Mouse (Mus musculus) forebrain, embryonic 11.5 days (tissue): Measurements from ENCODE around the gene Gm45837. TPM values are rescaled to one million over a fixed set of nuclear protein-coding genes. Genes with fewer than 3 reads are reported as not detected.

Source experiments
- ATAC-seq: fragments of 200-750 bp; cut with Nextera tagmentation; replicated peaks from 2 replicates; pipeline ENCODE4 v1.8.0; 2017; ENCODE audit warnings: moderate TSS enrichment; ENCODE audit not compliant: low FRiP score
- DNase-seq: peaks from one replicate; pipeline ENCODE4 v3.0.0-alpha.2; 2017; ENCODE audit warnings: low spot score
- H3K27ac ChIP-seq: fragments of 300-500 bp; sonication (generic); 2 replicates; pipeline ENCODE4 v1.5.1; 2014; ENCODE audit warnings: low read depth, low read length
- H3K27me3 ChIP-seq: fragments of 300-500 bp; sonication (generic); 2 replicates; pipeline ENCODE4 v1.6.1; 2014; ENCODE audit warnings: mild to moderate bottlenecking, low read length, mixed read lengths; ENCODE audit not compliant: control insufficient read depth, insufficient read depth
- H3K36me3 ChIP-seq: fragments of 300-500 bp; sonication (generic); 2 replicates; pipeline ENCODE4 v1.6.1; 2014; ENCODE audit warnings: mild to moderate bottlenecking, low read length, moderate library complexity, mixed read lengths; ENCODE audit not compliant: control insufficient read depth, insufficient read depth
- H3K4me1 ChIP-seq: fragments of 300-500 bp; sonication (generic); replicated peaks from 2 replicates; pipeline ENCODE4 v1.6.1; 2014; ENCODE audit warnings: low read length, mixed read lengths; ENCODE audit not compliant: control insufficient read depth, insufficient read depth
- H3K4me2 ChIP-seq: fragments of 300-500 bp; sonication (generic); 2 replicates; pipeline ENCODE4 v1.6.1; 2014; ENCODE audit warnings: low read depth, mild to moderate bottlenecking, low read length, moderate library complexity, mixed read lengths; ENCODE audit not compliant: severe bottlenecking
- H3K4me3 ChIP-seq: fragments of 300-500 bp; sonication (generic); 2 replicates; pipeline ENCODE4 v1.5.1; 2014; ENCODE audit warnings: low read depth, low read length
- H3K9ac ChIP-seq: fragments of 300-500 bp; sonication (generic); 2 replicates; pipeline ENCODE4 v1.6.1; 2014; ENCODE audit warnings: low read length
- H3K9me3 ChIP-seq: fragments of 300-500 bp; sonication (generic); 2 replicates; pipeline ENCODE4 v1.6.1; 2016; ENCODE audit warnings: low read length, mixed read lengths; ENCODE audit not compliant: control insufficient read depth
- WGBS: fragments of 180-500 bp; shearing (Covaris S2); extraction: QIAGEN DNeasy Blood & Tissue Kit; methylation state at CpG from one replicate; pipeline ENCODE4 v1.1.7; 2014; 5-methylcytosine and 5-hydroxymethylcytosine counted together
- polyA plus RNA-seq: library from polyadenylated mRNA; unstranded; fragments of >200 nt; fragmentation: Nextera tagmentation; extraction: Ambion mirVana; gene quantifications from 2 replicates; pipeline ENCODE4 v1.2.1, GENCODE M21; 2014

Gene Gm45837
- polyA plus RNA-seq, 1 experiment from 2014 or later: not detected

DNA sequence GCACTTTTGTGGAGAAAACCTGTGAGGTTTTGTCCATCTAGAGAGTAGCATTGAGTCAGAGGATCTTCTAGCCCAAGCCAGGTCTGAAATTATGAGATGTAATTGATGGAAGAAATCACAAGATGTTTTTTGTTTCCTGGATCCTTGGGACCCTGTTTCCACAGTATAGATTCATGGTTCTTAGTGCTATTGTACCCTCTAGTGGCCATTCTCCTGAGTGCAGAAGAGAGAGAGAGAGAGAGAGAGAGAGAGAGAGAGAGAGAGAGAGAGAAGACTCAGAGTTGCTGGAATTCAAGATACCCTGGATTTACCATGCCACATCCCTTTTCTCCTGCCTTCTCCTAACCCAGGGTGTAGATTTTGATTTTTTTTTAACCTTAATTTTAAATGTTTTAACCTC is 36.5 kb upstream of the Gm45837 start:
- Histone ChIP-seq H3K9ac (no peak overlapping the region), H3K9me3 (no peaks in the 10 kb centered on the region), H3K4me1 (peaks cover 9% of the 10 kb centered on the region; the same call in 1 of the 2 replicates), H3K36me3 (no peaks in the 10 kb centered on the region), H3K4me3 (no peak overlapping the region), H3K27me3 (no peaks in the 10 kb centered on the region), H3K4me2 (no peak overlapping the region), H3K27ac (no peak overlapping the region)
- ATAC-seq (peak; percentile 51; the same call in 1 of the 2 replicates), DNase-seq (no peak)

DNA sequence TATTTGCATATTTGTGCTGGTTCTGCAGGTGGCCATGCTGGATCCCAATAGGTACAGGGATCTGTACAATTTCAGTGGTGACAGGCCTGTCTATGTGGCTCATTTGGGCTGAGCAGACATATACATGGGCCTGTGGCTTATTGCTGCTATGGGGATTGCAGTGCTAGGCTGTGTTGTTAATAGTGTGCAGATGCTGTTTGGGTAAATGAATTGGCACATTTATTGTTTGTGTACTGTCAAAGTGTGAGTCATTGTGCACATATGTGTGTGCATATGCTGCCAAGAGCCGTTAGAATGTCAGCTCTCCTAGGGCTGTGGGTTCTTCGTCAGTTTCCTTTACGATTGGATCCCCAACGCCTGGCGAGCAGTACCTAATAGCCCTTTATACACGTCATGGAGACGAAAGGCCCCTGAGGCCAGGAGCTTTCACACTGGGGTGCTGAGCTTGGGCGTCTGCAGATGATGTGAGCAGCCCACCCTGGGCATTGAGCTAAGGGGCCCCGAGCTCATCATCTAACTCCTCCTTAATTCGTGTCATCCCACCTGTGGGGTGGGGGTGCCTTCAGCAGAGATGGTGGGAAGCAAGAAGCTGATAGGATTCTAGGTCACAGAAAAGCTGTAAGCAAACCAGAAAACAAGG is 33.9 kb upstream of the Gm45837 start:
- no peaks in the 10 kb centered on the region for H3K36me3 ChIP-seq
- ATAC-seq: no peak

DNA sequence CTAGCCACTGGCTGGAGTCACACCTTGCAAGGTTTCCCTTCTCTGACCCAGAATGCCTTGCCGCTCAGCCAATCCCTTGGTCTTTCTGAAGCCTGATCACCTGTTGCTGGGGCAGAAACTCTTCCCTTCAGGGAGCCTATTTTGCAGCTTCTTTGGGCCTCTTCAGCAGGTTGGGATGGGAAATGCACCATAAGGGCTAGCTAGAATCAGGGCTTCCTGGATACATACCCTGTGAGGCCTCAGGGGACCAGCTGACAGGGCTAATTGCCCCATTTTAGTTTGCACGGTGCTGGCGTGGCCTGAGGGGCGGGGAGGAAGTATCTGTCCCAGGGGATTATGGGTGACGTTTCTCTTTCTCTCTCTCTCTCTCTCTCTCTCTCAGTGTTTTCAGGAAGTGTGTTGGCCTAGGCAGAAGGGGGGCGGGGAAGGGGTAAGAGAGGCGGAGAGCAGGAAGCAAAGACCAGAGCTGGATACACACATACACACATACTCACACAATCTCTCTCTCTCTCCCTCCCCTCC is 32.9 kb upstream of the Gm45837 start:
- Histone ChIP-seq H3K9ac (peak overlapping the region; percentile 20; the same call in 1 of the 2 replicates), H3K27me3 (no peaks in the 10 kb centered on the region), H3K4me2 (peak overlapping the region; percentile 29; the same call in 1 of the 2 replicates), H3K9me3 (no peaks in the 10 kb centered on the region), H3K4me1 (peaks cover 12% of the 10 kb centered on the region; the same call in 1 of the 2 replicates), H3K4me3 (no peak overlapping the region), H3K36me3 (no peaks in the 10 kb centered on the region), H3K27ac (no peak overlapping the region)
- DNase-seq (peak; percentile 60), ATAC-seq (peak; percentile 60; the same call in 1 of the 2 replicates)
- WGBS: 26% methylated on average over 7 of the region's 7 CpGs

More for the DNA sequence above, 33.9 kb upstream of the Gm45837 start:
- no peak overlapping the region for H3K9ac ChIP-seq
- no peak for DNase-seq
- H3K4me1 ChIP-seq: peaks cover 9% of the 10 kb centered on the region; the same call in 1 of the 2 replicates
- no peaks in the 10 kb centered on the region for H3K27me3 ChIP-seq
- no peak overlapping the region for H3K4me2 ChIP-seq
- H3K9me3 ChIP-seq: no peaks in the 10 kb centered on the region
- 77% methylated on average over 10 of the region's 10 CpGs for WGBS
- H3K27ac ChIP-seq: no peak overlapping the region
- no peak overlapping the region for H3K4me3 ChIP-seq

DNA sequence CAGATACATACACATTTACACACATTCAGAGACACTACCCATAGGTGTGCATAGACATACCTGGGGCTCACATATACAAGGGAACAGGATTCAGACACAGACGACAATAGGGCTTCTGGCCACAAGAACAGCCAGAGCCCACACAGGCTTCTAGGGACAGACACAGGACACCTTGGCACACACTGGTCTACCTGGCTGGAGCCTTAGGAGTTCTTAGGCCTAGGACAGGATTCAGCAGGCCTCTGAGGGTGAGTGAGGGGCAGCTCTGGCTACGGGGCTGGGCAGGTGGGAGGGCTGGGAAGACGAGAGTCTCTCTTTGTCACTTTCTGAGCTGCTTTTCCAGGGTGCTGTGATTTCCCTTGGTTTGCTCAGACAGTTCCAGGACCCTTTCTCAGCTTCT is 32.4 kb upstream of the Gm45837 start:
- Histone ChIP-seq H3K4me2 (0 out of 2 replicates have a peak overlapping the region, but pooled peaks have one; percentile 8), H3K27ac (no peak overlapping the region)
- WGBS: 76% methylated on average over 3 of the region's 3 CpGs

DNA sequence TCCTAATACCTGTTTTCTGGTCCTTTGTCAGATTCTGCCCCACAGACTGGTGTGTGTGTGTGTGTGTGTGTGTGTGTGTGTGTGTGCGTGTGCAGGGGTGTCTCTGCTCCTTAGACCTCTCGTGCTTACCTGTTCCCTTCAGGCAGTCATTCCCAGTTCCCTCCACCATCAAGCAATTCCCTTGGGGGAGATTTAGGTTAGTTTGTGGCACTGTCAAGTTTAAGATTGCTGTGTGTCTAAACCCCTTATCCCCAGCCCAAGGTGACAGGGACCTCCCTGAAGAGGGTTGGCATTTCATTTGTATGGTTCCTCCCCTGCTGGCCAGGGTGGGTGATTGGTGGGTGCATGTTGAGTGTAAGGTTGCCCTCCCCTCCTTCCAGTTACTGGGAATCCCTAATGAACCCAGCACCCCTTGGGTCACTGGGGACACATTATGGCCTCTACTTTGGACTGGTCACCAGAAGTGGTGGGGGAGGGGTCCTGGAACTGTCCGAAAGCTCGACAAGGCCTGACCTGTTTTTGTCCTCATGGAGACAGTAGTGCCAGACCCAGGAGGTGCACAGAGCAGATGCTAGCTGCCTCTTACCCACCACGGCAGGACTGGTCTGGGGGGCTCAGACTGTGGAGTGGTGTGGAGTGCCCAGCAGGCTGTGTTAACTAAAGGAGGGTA is 31.8 kb upstream of the Gm45837 start:
- Histone ChIP-seq H3K9me3 (no peaks in the 10 kb centered on the region), H3K27ac (no peak overlapping the region), H3K4me3 (no peak overlapping the region), H3K36me3 (no peaks in the 10 kb centered on the region), H3K27me3 (no peaks in the 10 kb centered on the region), H3K4me2 (no peak overlapping the region), H3K9ac (no peak overlapping the region; the same call in 1 of the 2 replicates), H3K4me1 (peaks cover 12% of the 10 kb centered on the region; the same call in 1 of the 2 replicates)
- ATAC-seq (no peak), DNase-seq (no peak)
- 73% methylated on average over 5 of the region's 5 CpGs for WGBS

More for the DNA sequence above, 32.4 kb upstream of the Gm45837 start:
- ATAC-seq (0 out of 2 replicates have a peak, but pooled peaks have one; percentile 12), DNase-seq (no peak)
- no peaks in the 10 kb centered on the region for H3K27me3 ChIP-seq
- no peaks in the 10 kb centered on the region for H3K9me3 ChIP-seq
- H3K36me3 ChIP-seq: no peaks in the 10 kb centered on the region
- peaks cover 12% of the 10 kb centered on the region; the same call in 1 of the 2 replicates for H3K4me1 ChIP-seq
- peak overlapping the region; percentile 20; the same call in 1 of the 2 replicates for H3K9ac ChIP-seq
- H3K4me3 ChIP-seq: no peak overlapping the region

DNA sequence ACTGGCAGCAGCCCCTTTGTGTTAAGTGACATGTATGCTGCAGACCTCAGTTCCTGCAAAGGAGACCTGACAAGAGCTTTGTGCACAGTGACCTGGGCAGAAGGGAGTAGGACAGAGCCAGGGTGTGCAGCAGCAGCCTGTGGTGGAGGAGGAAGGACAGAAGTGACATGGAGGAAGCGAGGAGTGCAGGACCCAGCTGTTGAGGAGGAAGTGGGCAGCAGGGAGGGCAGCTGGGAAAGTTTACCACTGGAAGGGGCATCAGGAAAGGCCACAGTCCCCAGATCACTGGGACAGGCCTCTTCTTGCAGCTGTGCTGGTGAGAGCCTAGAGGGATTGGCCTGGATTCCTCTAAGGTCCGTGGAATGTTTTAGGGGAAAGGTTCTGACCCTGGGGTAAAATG is 31.0 kb upstream of the Gm45837 start:
- no peak for DNase-seq
- 73% methylated on average over 2 of the region's 2 CpGs for WGBS
- no peak overlapping the region for H3K9ac ChIP-seq

DNA sequence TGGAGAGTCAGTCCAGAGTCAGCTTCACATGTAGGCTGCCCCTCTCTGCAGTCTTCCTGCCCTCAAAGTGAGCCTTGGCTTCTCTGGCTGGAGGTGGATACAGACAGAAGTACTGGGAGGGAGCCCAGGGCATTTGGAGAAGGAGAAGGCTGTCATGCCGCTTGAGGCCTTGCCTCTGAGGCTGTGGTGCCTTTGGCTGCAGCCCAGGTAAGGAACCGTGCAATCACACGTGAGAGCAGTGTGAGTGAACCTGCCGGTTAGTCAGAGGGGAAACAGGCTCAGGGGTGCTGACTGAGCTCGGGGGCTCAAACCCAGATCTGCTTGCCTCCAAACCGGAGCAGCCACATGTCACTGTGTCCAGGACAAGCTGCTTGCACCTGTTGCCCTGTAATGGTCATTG is 29.2 kb upstream of the Gm45837 start:
- no peak overlapping the region for H3K27ac ChIP-seq
- H3K36me3 ChIP-seq: no peaks in the 10 kb centered on the region
- DNase-seq: no peak
- H3K4me2 ChIP-seq: no peak overlapping the region
- H3K27me3 ChIP-seq: no peaks in the 10 kb centered on the region
- peaks cover 14% of the 10 kb centered on the region; the same call in 1 of the 2 replicates for H3K4me1 ChIP-seq
- H3K9ac ChIP-seq: no peak overlapping the region
- no peak for ATAC-seq
- no peak overlapping the region for H3K4me3 ChIP-seq
- 78% methylated on average over 6 of the region's 6 CpGs for WGBS
- H3K9me3 ChIP-seq: no peaks in the 10 kb centered on the region

More for the DNA sequence above, 31.0 kb upstream of the Gm45837 start:
- no peak for ATAC-seq
- Histone ChIP-seq H3K27me3 (no peaks in the 10 kb centered on the region), H3K36me3 (no peaks in the 10 kb centered on the region), H3K27ac (no peak overlapping the region), H3K9me3 (no peaks in the 10 kb centered on the region), H3K4me1 (peaks cover 12% of the 10 kb centered on the region; the same call in 1 of the 2 replicates), H3K4me3 (no peak overlapping the region), H3K4me2 (no peak overlapping the region)

DNA sequence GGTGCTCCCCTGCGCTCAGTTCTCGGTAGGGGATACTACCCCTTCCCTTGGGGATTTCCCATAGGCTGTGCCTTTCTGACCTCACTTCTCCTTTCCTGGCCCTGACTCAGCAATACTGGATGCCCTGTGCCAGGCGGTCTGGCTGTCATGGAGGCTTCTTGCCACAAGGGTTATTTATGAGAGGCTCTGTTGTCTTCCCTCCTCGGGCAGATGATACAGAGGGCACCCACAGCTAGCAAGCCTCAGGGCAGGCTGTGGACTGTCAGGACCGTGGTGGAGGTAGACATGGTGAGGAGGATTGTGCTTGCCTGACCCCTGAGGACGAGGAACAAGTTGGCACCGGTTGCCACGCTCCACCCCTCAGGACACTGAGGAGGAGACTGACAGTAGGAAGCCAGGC is 28.3 kb upstream of the Gm45837 start:
- no peak overlapping the region for H3K4me3 ChIP-seq
- DNase-seq: no peak
- no peaks in the 10 kb centered on the region for H3K9me3 ChIP-seq
- peaks cover 14% of the 10 kb centered on the region; the same call in 1 of the 2 replicates for H3K4me1 ChIP-seq
- no peak overlapping the region for H3K27ac ChIP-seq
- H3K27me3 ChIP-seq: no peaks in the 10 kb centered on the region
- ATAC-seq: no peak
- H3K4me2 ChIP-seq: no peak overlapping the region
- 75% methylated on average over 8 of the region's 8 CpGs for WGBS
- no peak overlapping the region for H3K9ac ChIP-seq
- H3K36me3 ChIP-seq: no peaks in the 10 kb centered on the region
